Mouse (Mus musculus) liver, embryonic 15.5 days (tissue): ENCODE results near the gene Dnali1. TPM values are rescaled to one million over a fixed set of nuclear protein-coding genes. Genes with fewer than 3 reads are reported as not detected.

ENCODE experiments used
- ATAC-seq: fragments of 200-750 bp; cut with Nextera tagmentation; 2 replicates; pipeline ENCODE4 v1.8.0; 2017; ENCODE audit warnings: moderate number of reproducible peaks, mild to moderate bottlenecking, moderate library complexity; ENCODE audit not compliant: insufficient read depth
- H3K27ac ChIP-seq: fragments of 300-500 bp; sonication (generic); replicated peaks from 2 replicates; pipeline ENCODE4 v1.5.1; 2015; ENCODE audit warnings: mild to moderate bottlenecking, inconsistent platforms
- H3K27me3 ChIP-seq: fragments of 300-500 bp; sonication (generic); 2 replicates; pipeline ENCODE4 v1.6.1; 2015; ENCODE audit warnings: mild to moderate bottlenecking, inconsistent platforms
- H3K36me3 ChIP-seq: fragments of 300-500 bp; sonication (generic); replicated peaks from 2 replicates; pipeline ENCODE4 v1.6.1; 2015; ENCODE audit warnings: moderate library complexity, mild to moderate bottlenecking, inconsistent platforms
- H3K4me1 ChIP-seq: fragments of 300-500 bp; sonication (generic); replicated peaks from 2 replicates; pipeline ENCODE4 v1.6.1; 2015; ENCODE audit warnings: inconsistent platforms
- H3K4me2 ChIP-seq: fragments of 300-500 bp; sonication (generic); 2 replicates; pipeline ENCODE4 v1.6.1; 2015; ENCODE audit warnings: moderate library complexity, mild to moderate bottlenecking, inconsistent platforms
- H3K4me3 ChIP-seq: fragments of 300-500 bp; sonication (generic); replicated peaks from 2 replicates; pipeline ENCODE4 v1.5.1; 2015; ENCODE audit warnings: mild to moderate bottlenecking, inconsistent platforms
- H3K9ac ChIP-seq: fragments of 300-500 bp; sonication (generic); 2 replicates; pipeline ENCODE4 v1.6.1; 2015; ENCODE audit warnings: moderate library complexity, mild to moderate bottlenecking, inconsistent platforms
- H3K9me3 ChIP-seq: fragments of 300-500 bp; sonication (generic); replicated peaks from 2 replicates; pipeline ENCODE4 v1.6.1; 2016; ENCODE audit warnings: inconsistent platforms
- WGBS: fragments of 180-500 bp; shearing (Covaris S2); methylation state at CpG from one replicate; pipeline ENCODE4 v1.1.7; 2015; ENCODE audit warnings: mixed read lengths; ENCODE audit not compliant: insufficient replicate concordance; 5-methylcytosine and 5-hydroxymethylcytosine counted together
- polyA plus RNA-seq: library from polyadenylated mRNA; unstranded; fragments of >200 nt; fragmentation: Nextera tagmentation; extraction: Ambion mirVana; gene quantifications from 2 replicates; pipeline ENCODE4 v1.2.1, GENCODE M21; 2015

Dnali1 gene
- not detected in 2 replicates for polyA plus RNA-seq

DNA sequence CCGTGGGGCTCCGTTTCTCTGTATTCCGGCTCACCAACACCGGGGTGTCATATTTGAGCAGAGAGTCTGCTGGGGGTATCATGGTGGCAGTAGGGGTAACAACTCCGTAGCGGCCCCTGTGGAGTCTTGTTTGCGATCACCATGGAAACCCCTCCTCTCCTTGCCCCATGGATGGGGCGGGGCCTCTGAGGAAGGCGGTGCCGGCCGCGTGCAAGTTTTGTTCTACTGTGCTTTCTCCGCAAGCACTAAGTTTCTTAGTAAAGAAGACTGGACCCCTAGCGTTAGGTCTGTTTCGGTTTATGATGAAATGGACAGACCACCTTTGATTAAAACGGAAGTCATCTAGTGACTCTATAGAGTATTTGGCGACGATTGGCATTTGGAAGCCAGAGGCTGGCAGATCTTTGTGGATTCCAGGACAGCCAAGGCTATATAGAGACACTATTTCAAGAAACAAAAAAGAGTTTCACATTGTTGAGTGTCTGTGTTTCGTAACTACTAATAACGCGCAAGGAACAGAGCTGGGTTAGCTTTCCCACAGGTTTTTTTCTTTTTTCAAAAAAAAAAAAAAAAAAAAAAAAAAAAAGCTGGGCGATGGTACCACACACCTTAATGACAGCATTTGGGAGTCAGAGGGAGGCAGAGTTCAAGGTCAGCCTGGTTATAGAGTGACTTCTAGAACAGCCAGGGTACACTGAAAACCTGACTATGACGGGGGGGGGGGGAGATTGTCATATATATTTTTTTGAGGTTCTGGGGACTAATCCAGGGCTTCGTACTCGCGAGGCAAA is at the start of gene Dnali1:
TSS of gene Dnali1 (minus strand) at position 187 of the 791 bp plus-strand sequence.
- peak within 1 kb of the TSS; percentile 92 for H3K4me3 ChIP-seq
- no peaks in the 10 kb centered on the region for H3K9me3 ChIP-seq
- peak within 1 kb of the TSS; percentile 81 for H3K27ac ChIP-seq

DNA sequence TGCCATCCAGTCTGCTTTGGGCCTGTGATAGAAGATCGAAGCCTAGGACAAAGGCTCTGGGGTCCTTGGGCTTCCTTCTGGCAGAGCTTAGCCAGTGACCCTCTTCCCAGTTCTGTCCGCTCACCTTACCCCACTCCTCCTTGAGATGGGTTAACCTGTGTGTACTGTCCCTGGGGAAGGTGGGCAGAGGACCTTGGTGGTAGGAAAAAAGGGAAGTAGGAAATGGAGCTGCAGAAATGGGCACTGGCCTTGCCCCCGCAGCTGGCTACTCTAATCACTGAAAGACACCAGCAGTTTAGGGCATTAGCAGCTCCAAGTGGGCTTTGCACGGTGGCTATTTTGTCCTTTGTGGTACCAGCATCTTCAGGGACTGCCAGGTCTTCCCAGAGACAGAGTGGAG is 49.6 kb upstream of the Dnali1 start:
- 63% methylated on average over 4 of the region's 4 CpGs for WGBS
- H3K4me3 ChIP-seq, result no peak overlapping the region
- H3K27ac ChIP-seq, result peak overlapping the region; percentile 51; the same call in 1 of the 2 replicates
- H3K27me3 ChIP-seq, result no peaks in the 10 kb centered on the region
- no peaks in the 10 kb centered on the region for H3K9me3 ChIP-seq
- H3K4me1 ChIP-seq, result peaks cover 45% of the 10 kb centered on the region
- no peak overlapping the region for H3K9ac ChIP-seq
- ATAC-seq, result no peak
- H3K4me2 ChIP-seq, result no peak overlapping the region
- H3K36me3 ChIP-seq, result peaks cover 10% of the 10 kb centered on the region

More for the DNA sequence above, at the start of gene Dnali1:
- Histone ChIP-seq H3K27me3 (peaks cover 16% of the 10 kb centered on the region), H3K4me1 (peaks cover 25% of the 10 kb centered on the region), H3K4me2 (peak within 1 kb of the TSS; percentile 96), H3K9ac (peak within 1 kb of the TSS; percentile 84), H3K36me3 (peaks cover 33% of the 10 kb centered on the region)
- peak; percentile 4; the same call in 1 of the 2 replicates for ATAC-seq
- 2% methylated on average over 26 of the region's 26 CpGs for WGBS

DNA sequence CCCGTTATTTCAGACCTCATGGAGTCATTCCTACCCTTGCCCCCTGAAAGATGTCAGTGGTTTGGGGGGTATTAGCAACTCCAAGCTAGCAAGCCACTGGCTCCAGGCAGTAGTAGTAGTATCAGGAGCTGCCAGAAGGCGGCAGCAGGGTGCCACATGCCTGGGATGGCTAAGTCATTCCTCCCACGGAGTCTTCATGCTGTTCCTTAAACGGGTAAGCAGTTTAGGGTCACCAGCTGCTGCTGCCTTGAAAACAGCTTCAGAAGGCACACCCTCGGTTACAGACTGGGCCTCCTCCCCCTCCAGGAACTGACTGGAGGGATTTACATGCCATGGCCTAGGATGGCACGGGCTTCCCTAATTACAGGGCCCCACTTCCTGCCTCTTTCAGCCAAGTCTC is 49.1 kb upstream of the Dnali1 start:
- H3K9me3 ChIP-seq, result no peaks in the 10 kb centered on the region
- H3K27ac ChIP-seq, result peak overlapping the region; percentile 38; the same call in 1 of the 2 replicates
- H3K9ac ChIP-seq, result no peak overlapping the region
- no peak overlapping the region for H3K4me2 ChIP-seq
- H3K4me1 ChIP-seq, result peaks cover 45% of the 10 kb centered on the region
- no peak overlapping the region for H3K4me3 ChIP-seq
- H3K27me3 ChIP-seq, result no peaks in the 10 kb centered on the region
- 6% methylated on average over 6 of the region's 6 CpGs for WGBS
- ATAC-seq, result no peak
- peaks cover 8% of the 10 kb centered on the region for H3K36me3 ChIP-seq

DNA sequence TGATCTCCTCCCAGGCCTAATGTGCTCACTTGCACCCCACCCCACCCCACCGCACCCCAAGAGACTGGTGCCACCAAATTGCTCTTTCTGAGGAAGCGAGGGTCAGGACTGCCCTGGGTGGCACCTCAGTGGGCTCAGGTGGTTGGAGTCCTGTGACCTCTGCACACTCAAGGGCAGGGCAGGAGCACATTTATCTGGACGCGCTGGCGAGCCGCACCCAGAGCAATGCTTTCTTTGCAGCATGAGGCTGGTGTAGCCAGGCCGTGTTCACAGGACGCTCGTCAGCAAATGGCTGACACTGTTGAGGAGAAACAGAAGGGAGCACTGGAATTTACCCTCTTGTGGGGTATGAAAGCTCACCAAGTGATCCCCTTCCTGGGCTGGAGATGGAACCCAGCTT is 39.9 kb upstream of the Dnali1 start:
- Histone ChIP-seq H3K4me1 (no peaks in the 10 kb centered on the region), H3K9me3 (no peaks in the 10 kb centered on the region), H3K27ac (no peak overlapping the region), H3K36me3 (peaks cover 49% of the 10 kb centered on the region), H3K4me3 (no peak overlapping the region), H3K27me3 (no peaks in the 10 kb centered on the region), H3K9ac (no peak overlapping the region), H3K4me2 (no peak overlapping the region)
- 78% methylated on average over 9 of the region's 9 CpGs for WGBS
- no peak for ATAC-seq

DNA sequence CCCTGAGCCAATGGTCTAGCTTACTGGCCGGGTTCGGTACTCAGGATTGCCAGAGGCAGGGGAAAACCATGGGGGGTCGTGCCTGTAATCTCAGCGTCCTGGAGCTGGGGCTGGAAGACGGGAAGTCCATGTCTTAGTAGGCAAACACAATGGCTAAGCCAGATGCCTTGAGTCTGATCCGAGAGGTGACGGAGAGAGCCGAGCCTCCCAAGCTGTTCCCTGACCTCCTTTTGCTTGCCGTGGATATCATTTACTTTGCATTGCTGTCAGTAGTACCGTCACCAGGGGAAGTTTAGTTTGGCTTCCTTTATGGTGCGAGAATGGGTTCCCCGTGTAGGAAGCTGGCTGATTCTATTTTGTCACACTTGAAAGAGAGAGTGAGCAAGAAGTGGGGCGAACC is 35.8 kb upstream of the Dnali1 start:
- Histone ChIP-seq H3K9ac (no peak overlapping the region), H3K36me3 (peaks cover 36% of the 10 kb centered on the region), H3K4me2 (no peak overlapping the region), H3K27ac (no peak overlapping the region), H3K27me3 (no peaks in the 10 kb centered on the region), H3K9me3 (no peaks in the 10 kb centered on the region), H3K4me3 (no peak overlapping the region), H3K4me1 (no peaks in the 10 kb centered on the region; the same call in 1 of the 2 replicates)
- no peak for ATAC-seq
- 76% methylated on average over 13 of the region's 13 CpGs for WGBS

DNA sequence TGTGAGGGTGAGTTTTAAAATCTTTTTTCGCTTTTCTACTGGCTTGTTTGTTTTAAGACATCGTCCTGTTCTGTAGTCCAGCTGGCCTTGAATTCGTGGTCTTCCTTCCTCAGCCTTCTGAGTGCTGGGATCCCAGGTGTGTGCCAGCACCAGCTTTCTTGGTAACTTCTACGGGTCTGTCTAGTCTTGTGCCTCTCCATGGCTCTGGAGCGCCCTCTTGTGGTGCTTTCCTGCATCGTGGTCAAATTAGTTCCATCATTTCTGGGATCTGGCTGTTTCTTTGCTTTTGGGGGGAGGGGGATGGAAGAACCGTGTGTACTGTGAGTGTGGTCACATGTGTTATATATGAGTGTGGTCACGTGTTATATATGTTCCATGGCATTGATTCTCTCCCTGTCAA is 34.0 kb upstream of the Dnali1 start:
- Histone ChIP-seq H3K4me2 (no peak overlapping the region), H3K36me3 (peaks cover 26% of the 10 kb centered on the region), H3K27ac (no peak overlapping the region), H3K4me3 (no peak overlapping the region), H3K27me3 (no peaks in the 10 kb centered on the region), H3K9me3 (no peaks in the 10 kb centered on the region), H3K4me1 (no peaks in the 10 kb centered on the region; the same call in 1 of the 2 replicates), H3K9ac (no peak overlapping the region)
- WGBS, result 5% methylated on average over 8 of the region's 8 CpGs
- ATAC-seq, result no peak

DNA sequence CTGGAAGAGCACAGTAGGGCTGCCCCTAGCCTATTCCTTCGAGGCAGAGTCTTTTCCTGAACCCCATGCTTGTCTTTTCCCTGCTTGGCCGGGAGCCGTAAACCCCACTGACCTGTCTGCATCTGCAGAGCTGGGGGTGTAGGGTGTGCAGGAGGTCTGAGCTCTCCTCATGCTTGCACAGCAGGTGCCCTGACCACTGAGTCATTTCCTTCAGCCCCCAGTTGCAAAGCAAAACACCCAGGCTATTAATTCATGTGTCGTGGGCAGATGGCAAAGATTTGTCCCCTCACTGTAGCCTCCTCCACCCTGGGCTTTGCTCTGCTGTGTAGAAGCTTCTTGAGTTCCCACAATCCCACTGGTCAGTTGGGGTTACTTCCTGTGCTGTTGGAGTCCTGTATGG is 31.9 kb upstream of the Dnali1 start:
- no peak for ATAC-seq

DNA sequence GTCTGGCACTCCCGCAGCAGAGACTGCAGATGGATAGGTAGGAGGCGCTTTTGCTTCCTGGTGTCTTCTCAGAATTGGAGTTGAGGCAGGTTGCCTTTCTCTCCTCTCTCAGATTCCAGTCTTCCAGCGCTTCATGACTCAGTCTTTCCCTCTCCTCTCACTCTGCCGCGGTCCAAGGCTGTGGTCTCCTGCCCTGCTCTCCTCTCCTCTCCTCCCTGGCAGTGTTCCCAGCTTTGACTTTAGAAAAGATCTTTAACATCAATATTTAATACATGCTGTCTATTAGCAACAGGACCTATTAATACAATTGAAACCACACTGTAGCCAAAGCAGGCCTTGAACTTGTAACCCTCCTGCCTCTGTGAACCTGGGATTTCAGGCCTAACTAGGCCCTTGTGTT is 30.6 kb upstream of the Dnali1 start:
- Histone ChIP-seq H3K4me3 (no peak overlapping the region), H3K36me3 (peaks cover 26% of the 10 kb centered on the region), H3K9ac (no peak overlapping the region), H3K27me3 (no peaks in the 10 kb centered on the region), H3K4me1 (no peaks in the 10 kb centered on the region; the same call in 1 of the 2 replicates), H3K9me3 (no peaks in the 10 kb centered on the region), H3K4me2 (no peak overlapping the region), H3K27ac (no peak overlapping the region)
- WGBS, result 85% methylated on average over 5 of the region's 5 CpGs
- no peak for ATAC-seq

More for the DNA sequence above, 31.9 kb upstream of the Dnali1 start:
- H3K27me3 ChIP-seq, result no peaks in the 10 kb centered on the region
- WGBS, result 72% methylated on average over 4 of the region's 4 CpGs
- H3K9me3 ChIP-seq, result no peaks in the 10 kb centered on the region
- peaks cover 22% of the 10 kb centered on the region for H3K36me3 ChIP-seq
- H3K27ac ChIP-seq, result no peak overlapping the region
- no peaks in the 10 kb centered on the region; the same call in 1 of the 2 replicates for H3K4me1 ChIP-seq
- no peak overlapping the region for H3K4me2 ChIP-seq
- H3K4me3 ChIP-seq, result no peak overlapping the region
- no peak overlapping the region for H3K9ac ChIP-seq

DNA sequence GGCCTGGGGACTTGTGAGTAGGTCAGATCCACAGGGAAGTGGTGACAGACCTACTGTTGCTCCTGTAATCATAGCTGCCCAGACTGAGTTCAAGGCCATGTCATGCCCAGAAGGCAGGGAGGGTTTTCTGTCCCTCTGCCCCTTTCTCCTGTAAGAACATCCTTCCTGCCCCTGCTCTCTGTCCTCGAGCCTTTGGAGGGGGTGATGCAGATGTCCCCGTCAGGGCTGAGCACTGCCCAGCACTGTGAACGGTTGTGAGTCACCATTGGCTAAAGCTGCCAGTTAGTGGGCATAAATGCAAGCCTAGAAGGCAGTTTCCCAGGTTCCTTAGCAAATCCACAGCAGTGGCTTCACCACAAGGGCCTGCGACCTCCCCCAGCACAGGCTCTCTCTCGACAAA is 27.5 kb upstream of the Dnali1 start:
- no peak overlapping the region for H3K9ac ChIP-seq
- no peaks in the 10 kb centered on the region for H3K4me1 ChIP-seq
- no peak overlapping the region for H3K27ac ChIP-seq
- H3K9me3 ChIP-seq, result no peaks in the 10 kb centered on the region
- H3K4me2 ChIP-seq, result no peak overlapping the region
- no peak for ATAC-seq
- peaks cover 56% of the 10 kb centered on the region for H3K36me3 ChIP-seq
- 79% methylated on average over 5 of the region's 5 CpGs for WGBS
- H3K27me3 ChIP-seq, result no peaks in the 10 kb centered on the region
- H3K4me3 ChIP-seq, result no peak overlapping the region

DNA sequence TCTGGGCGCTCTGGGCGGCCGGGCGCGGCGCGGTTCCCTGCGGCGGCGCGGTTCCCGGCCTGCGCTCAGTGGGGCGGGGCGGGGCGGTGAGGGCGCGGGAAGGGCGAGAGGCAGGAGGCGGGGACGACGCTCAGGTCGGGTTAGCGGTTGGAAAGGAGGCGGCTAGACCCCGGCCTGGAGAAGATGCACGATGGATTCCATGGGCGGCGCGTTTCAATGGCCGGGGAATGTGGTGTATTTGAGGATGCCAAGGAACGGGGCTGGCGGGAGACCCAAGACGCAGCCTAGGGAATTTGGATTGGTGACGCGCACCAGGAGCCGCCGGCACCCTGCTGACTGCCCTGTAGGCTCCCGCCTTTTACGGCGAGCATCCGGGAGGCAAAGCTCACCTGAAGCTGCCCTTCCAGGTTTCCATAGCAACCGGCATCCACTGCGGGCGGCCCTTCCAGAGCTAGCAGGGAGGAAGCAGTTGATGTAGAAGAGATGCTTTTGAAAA is 19.9 kb upstream of the Dnali1 start:
- ATAC-seq, result peak; percentile 97
- H3K9ac ChIP-seq, result peak overlapping the region; percentile 90
- H3K36me3 ChIP-seq, result peaks cover 46% of the 10 kb centered on the region
- H3K27ac ChIP-seq, result peak overlapping the region; percentile 95
- no peaks in the 10 kb centered on the region for H3K27me3 ChIP-seq
- H3K9me3 ChIP-seq, result no peaks in the 10 kb centered on the region
- H3K4me1 ChIP-seq, result peaks cover 32% of the 10 kb centered on the region
- WGBS, result under 1% methylated on average over 45 of the region's 45 CpGs
- H3K4me3 ChIP-seq, result peak overlapping the region; percentile 89
- H3K4me2 ChIP-seq, result peak overlapping the region; percentile 85

DNA sequence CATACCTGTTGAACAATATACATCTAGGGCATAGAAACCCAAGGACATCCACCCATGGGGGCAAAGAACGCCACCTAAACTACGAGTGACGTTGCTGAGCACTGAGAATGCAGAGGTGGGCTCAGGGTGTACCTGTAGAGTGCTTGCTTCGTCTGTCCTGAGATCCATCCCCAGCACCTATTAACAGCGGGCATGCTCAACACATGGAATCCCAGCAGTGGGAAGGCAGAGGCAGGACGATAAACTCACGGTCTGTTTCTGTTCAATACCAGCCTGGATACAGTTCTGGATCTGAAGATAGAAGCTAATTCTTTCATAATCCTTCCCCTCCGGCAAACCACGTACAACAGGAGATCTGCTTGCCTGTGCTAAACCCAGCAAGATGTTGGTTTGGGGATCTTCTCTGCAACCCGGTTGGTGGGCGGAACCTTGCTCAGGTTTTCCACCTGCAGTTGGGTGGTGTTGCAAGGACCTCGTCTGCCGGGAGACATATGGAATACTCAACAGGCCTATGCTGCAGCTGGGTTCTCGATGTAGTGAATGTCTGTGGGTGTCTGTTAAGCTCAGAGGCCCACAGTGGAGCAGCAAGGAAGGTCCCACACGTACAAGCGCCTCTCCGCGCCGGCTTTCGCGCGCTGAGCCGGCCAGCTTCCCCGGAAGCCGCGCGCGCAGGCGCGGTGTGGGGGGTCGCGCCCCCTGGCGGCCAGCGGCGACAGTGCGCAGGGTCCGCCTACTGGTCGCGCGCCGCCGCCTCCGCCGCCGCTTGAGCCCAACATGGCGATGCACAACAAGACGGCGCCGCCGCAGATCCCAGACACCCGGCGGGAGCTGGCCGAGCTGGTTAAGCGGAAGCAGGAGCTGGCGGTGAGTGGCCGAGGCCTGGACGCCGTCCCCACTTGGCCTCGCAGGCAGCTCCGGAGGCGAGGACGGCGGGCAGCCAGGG is 19.2 kb upstream of the Dnali1 start, which contains the start of gene Meaf6:
TSS of gene Meaf6 (plus strand) at position 732 of the 943 bp plus-strand sequence.
- Histone ChIP-seq H3K4me2 (peak within 1 kb of the TSS; percentile 85), H3K27ac (peak within 1 kb of the TSS; percentile 95), H3K27me3 (no peaks in the 10 kb centered on the region), H3K36me3 (peaks cover 38% of the 10 kb centered on the region), H3K4me1 (peaks cover 32% of the 10 kb centered on the region), H3K9ac (peak within 1 kb of the TSS; percentile 90), H3K9me3 (no peaks in the 10 kb centered on the region), H3K4me3 (peak within 1 kb of the TSS; percentile 89)
- WGBS, result 1% methylated on average over 63 of the region's 63 CpGs
- ATAC-seq, result peak; percentile 94
